Mouse (Mus musculus): ENCODE measurements around the gene Zfp954. TPM values are rescaled to one million over a fixed set of nuclear protein-coding genes. Genes with fewer than 3 reads are reported as not detected.
A peak's percentile ranks its signal among the peaks of the same experiment; 100 is the strongest.
"Not testable (repeated sequence)": the region's sequence is repeated elsewhere in the genome, so short reads cannot be mapped to it uniquely, and the experiment has no call there.

Gene Zfp954
- 18.1 and 19.3 TPM in 2 replicates for polyA plus RNA-seq (2016; fragmentation: Nextera tagmentation; extraction: Ambion mirVana)

- Histone ChIP-seq H3K4me2 (peak within 1 kb of the TSS; percentile 60), H3K9me3 (no peaks in the 10 kb centered on the region), H3K36me3 (replicated peaks) (peaks cover 31% of the 10 kb centered on the region), H3K4me1 (peaks cover 12% of the 10 kb centered on the region), H3K27ac (no peak within 1 kb of the TSS), H3K9ac (peak within 1 kb of the TSS; percentile 69), H3K4me3 (replicated peaks) (peak within 1 kb of the TSS; percentile 58), H3K27me3 (no peaks in the 10 kb centered on the region)
- under 1% methylated on average over 30 of the region's 30 CpGs for WGBS
- ATAC-seq (ENCODE audit: low FRiP score) = peak; percentile 88
These were observed at the start of gene Zfp954 for GRCm38 (mm10) chr7:7120921-7121601. Zfp954 (minus strand) TSS chr7:7121488.

GRCm38 (mm10) chr7:7145991-7146608 is 24.8 kb upstream of the Zfp954 start:
- H3K27ac ChIP-seq = no peak overlapping the region
- 90% methylated on average over 15 of the region's 15 CpGs for WGBS
- H3K9ac ChIP-seq = no peak overlapping the region
- H3K9me3 ChIP-seq = peaks cover 16% of the 10 kb centered on the region
- no peak overlapping the region for H3K4me2 ChIP-seq
- no peak for ATAC-seq (ENCODE audit: low FRiP score)
- no peaks in the 10 kb centered on the region for H3K4me1 ChIP-seq
- H3K27me3 ChIP-seq = no peaks in the 10 kb centered on the region
- H3K36me3 ChIP-seq (replicated peaks) = no peaks in the 10 kb centered on the region
- no peak overlapping the region for H3K4me3 ChIP-seq (replicated peaks)

- no peak overlapping the region for H3K9ac ChIP-seq
- 88% methylated on average over 1 of the region's 1 CpGs for WGBS
These were observed 22.9 kb upstream of the Zfp954 start for GRCm38 (mm10) chr7:7144215-7144614.

GRCm38 (mm10) chr7:7136379-7136866 is 15.1 kb upstream of the Zfp954 start, which contains the start of gene Zfp773:
Zfp773 (minus strand) TSS chr7:7136755.
- H3K36me3 ChIP-seq (replicated peaks) = peaks cover 20% of the 10 kb centered on the region
- peak within 1 kb of the TSS; percentile 43 for H3K4me3 ChIP-seq (replicated peaks)
- peak within 1 kb of the TSS; percentile 38; the same call in 1 of the 2 replicates for H3K27ac ChIP-seq
- WGBS = 6% methylated on average over 16 of the region's 16 CpGs
- peak; percentile 97 for ATAC-seq (ENCODE audit: low FRiP score)
- no peaks in the 10 kb centered on the region for H3K27me3 ChIP-seq
- H3K9ac ChIP-seq = peak within 1 kb of the TSS; percentile 67
- H3K9me3 ChIP-seq = no peaks in the 10 kb centered on the region
- H3K4me1 ChIP-seq = peaks cover 12% of the 10 kb centered on the region
- H3K4me2 ChIP-seq = peak within 1 kb of the TSS; percentile 58

More at GRCm38 (mm10) chr7:7144215-7144614, 22.9 kb upstream of the Zfp954 start:
- Histone ChIP-seq H3K4me3 (replicated peaks) (no peak overlapping the region), H3K27ac (no peak overlapping the region), H3K36me3 (replicated peaks) (no peaks in the 10 kb centered on the region), H3K9me3 (peaks cover 16% of the 10 kb centered on the region), H3K4me2 (no peak overlapping the region), H3K4me1 (no peaks in the 10 kb centered on the region), H3K27me3 (no peaks in the 10 kb centered on the region)
- no peak for ATAC-seq (ENCODE audit: low FRiP score)

- no peaks in the 10 kb centered on the region for H3K27me3 ChIP-seq
- no peak overlapping the region for H3K4me3 ChIP-seq (replicated peaks)
- no peak overlapping the region for H3K4me2 ChIP-seq
- no peak overlapping the region for H3K9ac ChIP-seq
- no peak overlapping the region for H3K27ac ChIP-seq
- ATAC-seq (ENCODE audit: low FRiP score) = no peak
- peaks cover 12% of the 10 kb centered on the region for H3K4me1 ChIP-seq
- peaks cover 28% of the 10 kb centered on the region for H3K36me3 ChIP-seq (replicated peaks)
- 83% methylated on average over 8 of the region's 8 CpGs for whole genome bisulfite sequencing
- no peaks in the 10 kb centered on the region; the same call in 1 of the 2 replicates for H3K9me3 ChIP-seq
These were observed 11.5 kb upstream of the Zfp954 start for GRCm38 (mm10) chr7:7132751-7133150.

- not testable (repeated sequence) for H3K9me3 ChIP-seq; H3K4me3 ChIP-seq (replicated peaks); ATAC-seq (ENCODE audit: low FRiP score); H3K9ac ChIP-seq; H3K4me2 ChIP-seq; H3K4me1 ChIP-seq; H3K27me3 ChIP-seq; H3K27ac ChIP-seq
- peaks cover 28% of the 10 kb centered on the region for H3K36me3 ChIP-seq (replicated peaks)
- 97% methylated on average over 15 of the region's 15 CpGs for WGBS
These were observed 9.3 kb upstream of the Zfp954 start for GRCm38 (mm10) chr7:7130491-7131124.

GRCm38 (mm10) chr7:7121602-7121980 is 303 bp upstream of the Zfp954 start:
- peak; percentile 50; the same call in 1 of the 2 replicates for ATAC-seq (ENCODE audit: low FRiP score)
- H3K4me2 ChIP-seq = peak overlapping the region; percentile 60
- no peak overlapping the region for H3K27ac ChIP-seq
- peaks cover 26% of the 10 kb centered on the region for H3K36me3 ChIP-seq (replicated peaks)
- H3K9me3 ChIP-seq = no peaks in the 10 kb centered on the region
- H3K4me3 ChIP-seq (replicated peaks) = peak overlapping the region; percentile 58
- H3K27me3 ChIP-seq = no peaks in the 10 kb centered on the region
- H3K4me1 ChIP-seq = peaks cover 12% of the 10 kb centered on the region
- 53% methylated on average over 6 of the region's 6 CpGs for WGBS
- H3K9ac ChIP-seq = no peak overlapping the region

- Histone ChIP-seq H3K4me3 (replicated peaks) (no peak overlapping the region), H3K27ac (no peak overlapping the region), H3K36me3 (replicated peaks) (peaks cover 56% of the 10 kb centered on the region), H3K27me3 (no peaks in the 10 kb centered on the region), H3K4me2 (no peak overlapping the region), H3K9ac (no peak overlapping the region), H3K9me3 (no peaks in the 10 kb centered on the region), H3K4me1 (peaks cover 12% of the 10 kb centered on the region)
- no peak for ATAC-seq (ENCODE audit: low FRiP score)
- WGBS = 91% methylated on average over 2 of the region's 2 CpGs
These were observed 2.8 kb downstream of the Zfp954 start for GRCm38 (mm10) chr7:7118441-7118840.

GRCm38 (mm10) chr7:7108501-7108900 is 12.8 kb downstream of the Zfp954 start:
- 91% methylated on average over 7 of the region's 7 CpGs for WGBS
- no peak overlapping the region for H3K4me2 ChIP-seq
- peaks cover 3% of the 10 kb centered on the region for H3K36me3 ChIP-seq (replicated peaks)
- no peak overlapping the region for H3K27ac ChIP-seq
- H3K9ac ChIP-seq = no peak overlapping the region
- peaks cover 29% of the 10 kb centered on the region for H3K9me3 ChIP-seq
- ATAC-seq (ENCODE audit: low FRiP score) = no peak
- no peaks in the 10 kb centered on the region for H3K4me1 ChIP-seq
- H3K27me3 ChIP-seq = no peaks in the 10 kb centered on the region
- H3K4me3 ChIP-seq (replicated peaks) = no peak overlapping the region

Other genes with a start within 250 kb of the Zfp954 start
- not detected in 2 replicates for gene Aurkc, start 126.2 kb downstream of the Zfp954 start, polyA plus RNA-seq (2016; fragmentation: Nextera tagmentation; extraction: Ambion mirVana)
- 12.3 and 12.8 TPM in 2 replicates for gene Zfp773, start 15.3 kb upstream of the Zfp954 start, polyA plus RNA-seq (2016; fragmentation: Nextera tagmentation; extraction: Ambion mirVana)
- gene Zfp418, start 49.8 kb upstream of the Zfp954 start, polyA plus RNA-seq (2016; fragmentation: Nextera tagmentation; extraction: Ambion mirVana) = 3.3 and 3.9 TPM in 2 replicates
- gene Zfp772, start 88.5 kb upstream of the Zfp954 start, polyA plus RNA-seq (2016; fragmentation: Nextera tagmentation; extraction: Ambion mirVana) = 9.3 and 9.5 TPM in 2 replicates
- gene Vmn2r29, start 125.8 kb upstream of the Zfp954 start, polyA plus RNA-seq (2016; fragmentation: Nextera tagmentation; extraction: Ambion mirVana) = 0.78 and 1.1 TPM in 2 replicates
- 1.4 and 2.6 TPM in 2 replicates for gene Gm45844, start 156.8 kb upstream of the Zfp954 start, polyA plus RNA-seq (2016; fragmentation: Nextera tagmentation; extraction: Ambion mirVana)
- 73.0 and 81.7 TPM in 2 replicates for gene Clcn4, start 179.4 kb upstream of the Zfp954 start, polyA plus RNA-seq (2016; fragmentation: Nextera tagmentation; extraction: Ambion mirVana)
- not detected in 2 replicates for gene Vmn2r30, start 216.1 kb upstream of the Zfp954 start, polyA plus RNA-seq (2016; fragmentation: Nextera tagmentation; extraction: Ambion mirVana)

All from forebrain, embryonic 12.5 days (tissue).